Mouse (Mus musculus) small intestine, adult 2 months (tissue): Measurements from ENCODE around the gene Ap3d1. TPM values are rescaled to one million over a fixed set of nuclear protein-coding genes. Genes with fewer than 3 reads are reported as not detected.
A peak's percentile ranks its signal among the peaks of the same experiment; 100 is the strongest.

Experiments used
- H3K27ac ChIP-seq: fragments of 200-500 bp; 2 replicates; pipeline ENCODE4 v1.5.1; 2012; ENCODE audit warnings: low read depth, low read length, control low read depth, inconsistent platforms; ENCODE audit not compliant: insufficient read depth
- H3K27me3 ChIP-seq: fragments of 200-500 bp; 2 replicates; pipeline ENCODE4 v1.6.1; 2012; ENCODE audit warnings: mild to moderate bottlenecking, moderate library complexity, low read length, inconsistent platforms; ENCODE audit not compliant: control insufficient read depth, insufficient read depth
- H3K36me3 ChIP-seq: fragments of 200-500 bp; 2 replicates; pipeline ENCODE4 v1.6.1; 2012; ENCODE audit warnings: mild to moderate bottlenecking, low read length, control low read depth, inconsistent platforms; ENCODE audit not compliant: control insufficient read depth, insufficient read depth
- H3K4me1 ChIP-seq: fragments of 200-500 bp; 2 replicates; pipeline ENCODE4 v1.6.1; 2012; ENCODE audit warnings: low read length, inconsistent platforms, mixed read lengths; ENCODE audit not compliant: control insufficient read depth, insufficient read depth, insufficient read length
- H3K4me3 ChIP-seq: fragments of 200-500 bp; 2 replicates; pipeline ENCODE4 v1.5.1; 2012; ENCODE audit warnings: low read depth, mild to moderate bottlenecking, control low read depth, inconsistent platforms, low read length, moderate library complexity
- CTCF ChIP-seq: fragments of 200-500 bp; IDR thresholded peaks from 2 replicates; pipeline ENCODE4 v1.5.1; 2012; ENCODE audit warnings: low read depth, mild to moderate bottlenecking, control low read depth, inconsistent platforms, low read length, moderate library complexity, mixed read lengths; ENCODE audit not compliant: insufficient replicate concordance, insufficient read length; ENCODE audit errors: extremely low read depth
- POLR2A ChIP-seq: fragments of 200-500 bp; IDR thresholded peaks from 2 replicates; pipeline ENCODE4 v1.6.1; 2012; ENCODE audit warnings: low read depth, mild to moderate bottlenecking, control low read depth, inconsistent platforms, low read length, moderate library complexity
- WGBS: fragments of 180-500 bp; shearing (Covaris S2); methylation state at CpG from one replicate; pipeline ENCODE4 v1.1.7; 2018; 5-methylcytosine and 5-hydroxymethylcytosine counted together
- polyA plus RNA-seq: library from polyadenylated mRNA; depleted of rRNA; stranded (reverse); fragments of >200 nt; gene quantifications from 2 replicates; pipeline ENCODE4 v1.2.3, GENCODE M21; 2012

Gene Ap3d1
- polyA plus RNA-seq, 1 experiment, result 110 TPM

DNA sequence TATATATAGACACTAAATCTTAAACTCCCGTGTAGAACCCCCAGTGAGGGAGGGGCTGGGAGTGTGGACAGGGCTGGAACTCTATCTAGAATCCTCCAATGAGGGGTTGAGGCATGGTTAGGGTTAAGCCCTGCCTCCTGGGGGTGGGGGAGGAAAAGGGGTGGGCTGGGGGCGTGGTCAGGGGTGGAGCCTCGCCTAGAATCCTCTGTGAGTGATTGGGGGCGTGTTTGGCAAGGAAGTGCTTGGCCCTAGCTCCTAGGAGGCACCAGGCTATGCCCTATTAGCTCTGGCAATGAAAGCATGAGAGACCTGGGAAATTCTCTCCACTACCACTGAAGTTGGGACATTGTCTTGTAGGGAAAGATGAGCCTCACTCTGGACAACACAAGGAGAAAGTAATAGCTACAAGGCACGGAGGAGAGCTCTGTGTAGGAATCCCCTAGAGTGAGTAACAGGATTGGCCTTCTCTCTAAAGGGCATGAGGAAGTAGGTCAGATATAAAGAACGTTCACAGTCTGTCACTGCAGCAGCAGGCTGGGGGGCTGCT, 10.1 kb upstream of the Ap3d1 start:
- Histone ChIP-seq H3K4me3 (peak overlapping the region; percentile 31), H3K27ac (peak overlapping the region; percentile 78), H3K36me3 (no peaks in the 10 kb centered on the region), H3K27me3 (no peaks in the 10 kb centered on the region), H3K4me1 (peaks cover 15% of the 10 kb centered on the region; the same call in 1 of the 2 replicates)
- TF ChIP-seq POLR2A, result 0 out of 2 replicates have a peak, but pooled peaks have one; percentile 22
- TF ChIP-seq CTCF, result no peak
- 1% methylated on average over 6 of the region's 6 CpGs for WGBS

DNA sequence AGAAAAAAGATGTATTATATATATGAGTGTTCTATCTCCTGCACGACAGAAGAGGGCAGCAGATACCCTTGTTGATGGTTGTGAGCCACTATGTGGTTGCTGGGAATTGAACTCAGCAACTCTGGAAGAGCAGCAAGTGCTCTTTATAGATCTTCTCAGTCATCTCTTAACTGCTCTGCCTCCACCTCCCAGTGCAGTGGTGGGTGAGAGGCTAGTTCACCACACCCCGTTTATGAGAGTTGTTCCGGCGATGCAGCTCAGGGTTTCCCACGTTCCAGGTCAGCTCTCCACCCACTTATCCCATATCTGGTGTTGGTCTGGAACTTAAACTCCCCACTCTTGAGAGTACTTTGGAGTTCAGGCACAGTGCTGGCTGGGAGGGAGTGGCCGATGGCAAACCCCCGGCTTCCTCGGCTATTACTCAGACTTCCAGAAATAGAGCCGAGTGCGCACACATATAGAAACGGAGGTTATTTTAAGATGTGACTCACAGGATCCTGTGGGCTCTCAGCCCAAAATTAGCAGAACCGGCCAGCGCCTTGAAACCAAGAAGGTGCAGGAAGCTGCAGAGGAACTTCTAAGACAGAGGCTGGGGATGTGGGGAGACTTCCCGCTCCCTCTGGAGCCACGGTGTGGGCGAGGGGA, 9.2 kb upstream of the Ap3d1 start:
- no peak for TF ChIP-seq POLR2A
- TF ChIP-seq CTCF, result peak; percentile 36; the same call in 1 of the 2 replicates
- H3K36me3 ChIP-seq, result no peaks in the 10 kb centered on the region
- H3K4me1 ChIP-seq, result peaks cover 7% of the 10 kb centered on the region; the same call in 1 of the 2 replicates
- H3K27ac ChIP-seq, result peak overlapping the region; percentile 76
- peak overlapping the region; percentile 31 for H3K4me3 ChIP-seq
- 2% methylated on average over 16 of the region's 16 CpGs for WGBS
- no peaks in the 10 kb centered on the region for H3K27me3 ChIP-seq

DNA sequence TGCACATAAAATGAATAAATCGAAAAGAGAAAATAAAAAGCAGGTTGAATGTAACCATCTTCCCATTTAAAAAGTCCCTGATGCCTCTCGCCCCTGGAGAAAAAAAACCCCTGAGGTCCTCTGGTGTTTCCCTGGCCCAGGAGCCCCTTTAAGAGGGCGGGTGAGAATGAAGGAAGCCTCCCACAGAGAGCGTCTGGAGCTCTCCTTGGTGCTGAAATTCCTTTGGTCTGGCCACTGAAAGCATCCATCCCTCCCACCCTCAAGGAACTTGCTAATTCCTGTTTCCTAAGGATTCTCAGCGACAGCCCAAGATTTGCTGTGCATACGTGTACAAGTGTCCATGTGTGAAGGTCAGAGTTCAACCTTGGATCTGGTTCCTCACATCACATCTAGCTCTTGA, 6.5 kb upstream of the Ap3d1 start:
- Histone ChIP-seq H3K36me3 (no peaks in the 10 kb centered on the region), H3K4me3 (no peak overlapping the region), H3K27me3 (no peaks in the 10 kb centered on the region), H3K27ac (no peak overlapping the region), H3K4me1 (peaks cover 6% of the 10 kb centered on the region; the same call in 1 of the 2 replicates)
- no peak for TF ChIP-seq POLR2A
- TF ChIP-seq CTCF, result no peak
- WGBS, result 8% methylated on average over 6 of the region's 6 CpGs

- no peak for TF ChIP-seq POLR2A
- peak; percentile 88; the same call in 1 of the 2 replicates for TF ChIP-seq CTCF
- no peaks in the 10 kb centered on the region for H3K27me3 ChIP-seq
- H3K36me3 ChIP-seq, result no peaks in the 10 kb centered on the region
- no peak overlapping the region for H3K4me3 ChIP-seq
- no peak overlapping the region for H3K27ac ChIP-seq
- 8% methylated on average over 3 of the region's 3 CpGs for WGBS
- peaks cover 7% of the 10 kb centered on the region; the same call in 1 of the 2 replicates for H3K4me1 ChIP-seq
Measured at GRCm38 (mm10) chr10:80747410-80747809, 5.3 kb upstream of the Ap3d1 start.

- no peak overlapping the region for H3K4me3 ChIP-seq
- TF ChIP-seq CTCF (no peak), POLR2A (no peak)
- no peaks in the 10 kb centered on the region for H3K36me3 ChIP-seq
- H3K4me1 ChIP-seq, result peaks cover 12% of the 10 kb centered on the region; the same call in 1 of the 2 replicates
- H3K27me3 ChIP-seq, result no peaks in the 10 kb centered on the region
- WGBS, result 24% methylated on average over 5 of the region's 5 CpGs
- H3K27ac ChIP-seq, result no peak overlapping the region
Measured at GRCm38 (mm10) chr10:80744262-80744661, 2.2 kb upstream of the Ap3d1 start.

GRCm38 (mm10) chr10:80741634-80742179, 357 bp downstream of the Ap3d1 start:
- peak overlapping the region; percentile 45 for H3K27ac ChIP-seq
- H3K36me3 ChIP-seq, result peaks cover under 1% of the 10 kb centered on the region; the same call in 1 of the 2 replicates
- no peak for TF ChIP-seq POLR2A
- TF ChIP-seq CTCF, result no peak
- H3K4me1 ChIP-seq, result peaks cover 16% of the 10 kb centered on the region
- 1% methylated on average over 46 of the region's 46 CpGs for WGBS
- peak overlapping the region; percentile 72 for H3K4me3 ChIP-seq
- H3K27me3 ChIP-seq, result no peaks in the 10 kb centered on the region

GRCm38 (mm10) chr10:80741146-80741545, 918 bp downstream of the Ap3d1 start:
- Histone ChIP-seq H3K27ac (peak overlapping the region; percentile 45), H3K4me1 (peaks cover 16% of the 10 kb centered on the region), H3K36me3 (peaks cover 2% of the 10 kb centered on the region; the same call in 1 of the 2 replicates), H3K4me3 (peak overlapping the region; percentile 72), H3K27me3 (no peaks in the 10 kb centered on the region)
- TF ChIP-seq POLR2A, result no peak
- TF ChIP-seq CTCF, result no peak
- 4% methylated on average over 5 of the region's 5 CpGs for WGBS

DNA sequence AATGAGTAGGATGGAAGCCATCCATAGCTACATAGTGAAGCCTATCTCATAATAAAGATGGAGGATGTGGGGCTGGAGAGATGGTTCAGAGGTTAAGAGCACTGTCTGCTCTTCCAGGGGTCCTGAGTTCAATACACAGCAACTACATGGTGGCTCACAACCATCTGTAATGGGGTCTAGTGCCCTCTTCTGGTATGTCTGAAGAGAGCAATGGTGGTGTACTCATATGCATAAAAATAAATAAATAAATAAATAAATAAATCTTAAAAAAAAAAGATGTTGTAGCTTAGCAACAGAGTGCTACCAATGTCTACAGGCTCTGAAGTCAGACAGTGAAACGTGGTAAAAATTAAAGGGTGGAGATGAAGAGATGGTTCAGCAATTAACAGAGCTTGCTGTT, 3.4 kb downstream of the Ap3d1 start:
- TF ChIP-seq POLR2A (no peak), CTCF (no peak)
- H3K36me3 ChIP-seq, result peaks cover 5% of the 10 kb centered on the region; the same call in 1 of the 2 replicates
- WGBS, result 50% methylated on average over 1 of the region's 1 CpGs
- no peaks in the 10 kb centered on the region for H3K27me3 ChIP-seq
- H3K27ac ChIP-seq, result no peak overlapping the region
- no peak overlapping the region for H3K4me3 ChIP-seq
- H3K4me1 ChIP-seq, result peaks cover 16% of the 10 kb centered on the region
